Mouse (Mus musculus) heart, adult 11 months (tissue): ENCODE results near the gene Mtch1.
"Not testable (repeated sequence)": the region's sequence is repeated elsewhere in the genome, so short reads cannot be mapped to it uniquely, and the experiment has no call there.

Source experiments
- DNase-seq: peaks from one replicate; pipeline ENCODE4 v3.0.0; 2022

The Mtch1 gene

DNA sequence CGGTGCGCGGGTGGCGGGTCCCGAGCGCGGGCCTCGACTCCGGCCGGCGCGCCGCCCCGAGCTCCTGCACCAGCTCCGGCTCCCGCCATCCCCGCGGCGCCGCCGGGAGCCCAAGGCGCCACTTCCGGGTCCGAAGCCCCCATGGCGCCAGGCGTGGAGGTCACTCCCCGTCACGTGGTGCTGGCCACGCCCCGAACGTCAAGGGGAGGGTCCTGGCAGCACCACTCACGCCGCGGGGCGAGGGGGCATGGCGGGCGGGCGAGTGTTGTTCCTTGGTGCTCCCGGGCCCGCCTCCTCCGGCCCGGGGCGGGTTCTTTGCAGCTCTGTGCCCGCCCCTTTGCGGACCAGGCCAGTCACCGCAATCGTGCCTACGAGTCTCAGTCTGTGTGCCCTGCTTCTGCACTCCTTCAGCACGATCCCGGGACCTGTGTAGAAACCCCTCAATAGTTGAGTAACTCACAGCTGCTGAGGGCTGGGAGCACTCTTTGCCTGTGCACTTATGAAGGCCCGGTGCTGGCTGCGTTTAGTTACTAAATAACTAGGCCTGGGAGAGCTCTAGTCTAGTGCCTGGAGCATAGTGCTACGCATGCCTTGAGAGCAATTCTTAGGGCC, at the start of gene Mtch1:
Gene Mtch1, minus strand, starts transcription at position 290 of the 612 bp plus-strand sequence.
- peak; percentile 100 for DNase-seq

DNA sequence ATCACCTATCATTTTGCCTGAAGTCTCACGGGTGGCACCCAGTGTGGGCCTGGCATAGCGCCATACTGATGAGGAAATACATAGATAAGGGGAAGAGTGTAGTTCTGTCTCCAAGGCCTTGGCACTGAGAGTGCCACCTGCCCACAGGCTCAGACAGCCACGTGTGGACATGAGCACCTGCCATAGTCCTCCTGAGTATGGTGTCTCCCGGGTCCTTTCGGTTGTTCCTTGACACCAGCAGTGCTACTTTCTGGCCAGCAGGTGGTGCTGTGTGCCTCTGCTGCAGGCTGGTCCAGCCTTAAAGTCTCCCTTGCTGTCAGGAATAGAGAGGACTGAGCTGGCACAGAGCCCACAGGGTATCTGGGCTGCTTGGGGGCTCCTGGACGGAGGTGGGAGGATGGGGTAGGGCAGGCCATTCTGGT, 49.1 kb upstream of the Mtch1 start:
- peak; percentile 98 for DNase-seq

DNA sequence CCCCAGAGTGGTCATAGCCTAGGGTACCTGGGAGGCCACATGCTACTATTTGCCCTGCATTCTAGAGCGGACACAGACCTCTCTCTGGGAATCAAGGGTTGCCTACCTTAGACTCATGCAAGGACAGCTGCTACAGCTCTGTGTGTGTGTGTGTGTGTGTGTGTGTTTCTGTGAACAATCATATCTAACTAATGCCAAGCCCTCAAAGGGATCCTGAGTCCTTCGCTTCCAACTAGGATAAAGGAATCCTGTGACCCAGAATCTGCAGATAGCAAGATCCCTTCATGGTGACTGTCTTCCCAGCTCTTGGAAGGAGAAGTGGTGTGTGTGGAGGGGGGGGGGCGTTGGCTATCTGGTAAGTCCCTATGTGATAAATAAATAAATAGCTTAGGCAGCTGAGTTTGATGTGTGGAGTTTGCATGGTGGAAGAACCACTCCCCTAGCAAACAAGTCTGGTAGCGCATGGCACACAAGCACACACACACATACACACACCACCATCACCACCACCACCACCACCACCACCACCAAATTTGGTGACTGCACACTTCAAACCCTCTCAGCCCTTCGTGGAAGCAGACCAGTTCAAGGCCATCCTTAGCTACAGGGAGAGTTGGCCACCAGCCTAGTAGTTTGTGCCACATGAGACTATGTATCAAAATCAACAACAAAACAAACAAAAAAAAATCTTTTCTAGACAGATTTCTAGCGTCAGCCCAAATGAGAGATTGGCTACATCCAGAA, 48.5 kb upstream of the Mtch1 start:
- peak; percentile 91 for DNase-seq

DNA sequence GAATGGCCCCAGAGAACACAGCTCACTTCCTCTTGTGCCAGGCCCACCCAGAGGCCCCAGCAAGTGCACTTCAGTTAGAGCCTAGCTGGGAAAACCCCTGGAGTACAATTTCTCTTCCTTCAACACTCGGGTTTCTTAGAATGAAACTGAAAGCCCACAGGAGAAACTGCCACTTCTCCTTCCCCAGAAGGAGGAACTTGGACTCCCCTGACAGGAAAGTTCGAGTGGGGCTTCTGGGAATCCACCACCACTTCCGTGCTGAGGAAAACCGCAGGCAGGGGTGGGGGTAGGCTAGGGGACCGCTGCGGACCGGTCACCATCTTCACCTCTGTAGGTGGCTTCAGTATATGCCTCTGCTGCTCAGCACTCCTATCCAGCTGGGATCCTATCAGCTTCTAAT, 47.6 kb upstream of the Mtch1 start:
- DNase-seq: peak; percentile 98

DNA sequence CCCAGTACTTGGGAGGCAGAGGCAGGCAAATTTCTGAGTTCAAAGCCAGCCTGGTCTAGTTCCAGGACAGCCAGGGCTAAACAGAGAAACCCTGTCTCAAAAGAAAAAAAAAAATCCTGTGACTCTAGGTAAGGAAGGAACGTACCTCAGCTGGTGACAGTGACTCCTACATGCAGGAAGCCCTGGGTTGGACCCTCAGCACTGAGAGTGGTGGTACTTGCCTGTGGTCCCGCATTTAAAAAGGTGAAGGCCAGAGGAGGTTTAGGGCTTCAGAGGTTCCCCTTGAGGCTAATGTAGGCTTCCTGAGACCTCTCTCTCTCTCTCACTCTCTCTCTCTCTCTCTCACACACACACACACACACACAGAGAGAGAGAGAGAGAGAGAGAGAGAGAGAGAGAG, 47.0 kb upstream of the Mtch1 start:
- not testable (repeated sequence) for DNase-seq

DNA sequence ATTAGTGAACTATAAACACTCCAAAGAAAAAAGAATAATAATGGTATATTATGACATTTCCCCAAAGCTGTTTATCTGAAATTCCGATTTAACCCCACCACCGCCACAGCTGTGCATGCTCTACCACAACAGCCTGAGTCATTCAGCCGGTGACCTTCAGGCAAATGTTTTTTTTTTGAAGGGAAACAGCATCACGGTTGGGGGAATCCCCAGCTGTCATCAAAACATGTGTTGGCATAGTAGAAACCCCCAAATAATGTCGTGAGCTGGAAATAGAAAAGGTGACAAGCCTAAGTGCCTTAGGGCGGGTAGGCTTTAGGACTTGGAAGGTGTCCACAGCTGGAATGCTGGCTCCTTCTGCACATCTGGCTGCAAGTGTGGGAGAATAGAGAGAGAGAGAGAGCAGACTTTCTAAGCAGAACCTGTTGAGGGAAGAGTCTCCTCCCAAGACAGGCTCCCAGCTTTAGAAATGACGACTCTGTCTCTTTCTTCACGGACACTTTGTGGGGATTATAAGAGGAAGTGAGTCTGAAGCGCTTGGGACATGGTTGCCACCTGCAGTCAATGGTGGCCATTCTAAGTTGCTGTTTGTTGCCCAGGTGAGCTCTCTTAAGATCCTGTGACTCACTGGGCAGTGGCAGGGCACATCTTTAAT, 46.5 kb upstream of the Mtch1 start:
- DNase-seq: no peak

DNA sequence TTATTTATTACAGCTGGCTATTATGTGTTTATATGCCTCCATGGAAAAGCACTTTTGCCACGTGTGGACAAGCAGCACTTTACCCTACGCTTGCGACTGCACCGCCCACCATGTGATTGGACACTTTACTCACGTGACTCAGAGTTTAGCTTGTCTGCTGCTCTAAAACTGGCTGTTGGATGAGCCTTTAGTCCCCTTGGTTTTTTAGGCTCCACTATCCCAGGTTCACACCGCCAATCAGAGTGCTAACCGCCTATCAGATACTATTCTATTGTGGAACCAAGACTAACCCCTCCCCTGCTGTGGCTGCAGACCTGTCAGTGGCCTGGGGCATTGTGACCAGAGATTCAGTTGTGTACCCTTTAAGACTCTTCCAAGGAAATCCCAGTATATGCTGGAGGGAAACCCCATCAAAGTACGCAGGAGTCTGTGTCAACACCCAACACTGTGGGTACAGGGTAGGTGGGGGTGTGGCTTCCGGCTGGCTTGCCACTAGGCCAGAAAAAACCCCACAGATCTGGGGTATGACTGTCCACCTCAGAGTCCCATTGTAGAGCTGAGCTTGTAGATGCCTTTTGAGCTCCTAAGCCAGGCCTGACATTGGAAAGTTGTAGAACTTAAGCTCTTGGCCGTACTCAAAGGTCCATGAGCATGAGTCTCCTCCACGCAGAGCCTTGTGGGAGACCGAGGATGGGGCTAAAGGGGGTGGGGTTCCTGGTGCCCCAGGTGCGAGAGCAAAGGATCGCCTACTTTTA, 45.8 kb upstream of the Mtch1 start:
- DNase-seq: no peak

DNA sequence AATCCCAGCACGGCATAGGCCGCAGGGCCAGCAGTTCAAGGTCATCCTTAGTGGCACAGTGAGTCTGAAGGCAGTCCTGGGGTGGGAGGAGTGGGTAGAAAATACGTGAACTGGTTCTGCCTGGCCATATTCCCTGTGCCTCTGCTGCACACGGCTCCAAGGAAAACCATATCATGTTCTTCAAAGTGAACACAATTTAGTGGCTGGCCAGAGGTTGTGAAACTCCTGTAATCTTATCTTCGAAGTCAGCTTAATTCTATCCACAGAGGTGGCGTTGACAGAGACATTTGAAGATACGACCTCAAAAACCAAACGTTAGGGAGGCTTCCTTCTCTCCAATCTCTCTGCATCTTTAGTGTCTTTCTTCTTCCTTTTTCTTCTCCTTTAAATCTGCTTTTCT, 43.5 kb upstream of the Mtch1 start:
- DNase-seq: no peak

DNA sequence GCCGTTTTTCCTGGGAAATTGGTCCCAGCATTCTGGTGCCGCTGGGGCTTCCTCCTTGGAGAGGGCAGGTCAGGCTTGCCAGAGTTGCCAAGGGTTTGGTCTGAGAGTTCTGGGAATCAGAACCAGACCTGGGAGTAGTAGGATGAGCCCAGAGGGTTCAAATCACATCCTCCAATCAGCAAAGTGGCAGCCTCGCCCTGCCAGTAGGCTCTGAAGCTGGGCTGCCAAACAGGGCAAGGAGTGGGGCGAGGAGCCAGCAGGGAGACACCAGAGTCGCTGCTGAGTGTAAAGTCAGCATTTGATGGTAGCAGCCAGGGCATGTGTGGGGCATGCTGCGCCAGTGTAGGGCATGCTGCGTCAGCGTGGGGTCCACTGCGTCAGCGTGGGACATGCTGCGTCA, 41.2 kb upstream of the Mtch1 start:
- no peak for DNase-seq

DNA sequence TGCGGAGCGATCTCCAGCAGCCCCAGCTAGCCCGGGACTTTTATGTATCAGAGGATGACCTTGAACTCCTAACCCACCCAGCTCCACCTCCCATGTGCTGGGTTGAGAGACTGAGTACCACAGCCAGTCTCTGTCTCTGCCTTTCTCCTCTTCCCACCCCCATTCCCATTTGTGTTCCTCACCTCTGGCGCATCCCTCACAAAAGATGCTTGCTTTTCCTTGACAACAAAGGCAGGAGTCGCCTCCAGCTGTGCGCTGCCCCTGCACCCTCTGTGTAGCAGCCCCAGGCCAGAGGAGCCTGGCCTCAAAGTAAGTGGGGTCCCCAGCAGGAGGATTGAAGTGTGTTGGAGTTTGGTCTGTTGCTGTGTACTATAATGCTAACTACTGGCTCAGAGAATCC, 38.0 kb upstream of the Mtch1 start:
- no peak for DNase-seq

DNA sequence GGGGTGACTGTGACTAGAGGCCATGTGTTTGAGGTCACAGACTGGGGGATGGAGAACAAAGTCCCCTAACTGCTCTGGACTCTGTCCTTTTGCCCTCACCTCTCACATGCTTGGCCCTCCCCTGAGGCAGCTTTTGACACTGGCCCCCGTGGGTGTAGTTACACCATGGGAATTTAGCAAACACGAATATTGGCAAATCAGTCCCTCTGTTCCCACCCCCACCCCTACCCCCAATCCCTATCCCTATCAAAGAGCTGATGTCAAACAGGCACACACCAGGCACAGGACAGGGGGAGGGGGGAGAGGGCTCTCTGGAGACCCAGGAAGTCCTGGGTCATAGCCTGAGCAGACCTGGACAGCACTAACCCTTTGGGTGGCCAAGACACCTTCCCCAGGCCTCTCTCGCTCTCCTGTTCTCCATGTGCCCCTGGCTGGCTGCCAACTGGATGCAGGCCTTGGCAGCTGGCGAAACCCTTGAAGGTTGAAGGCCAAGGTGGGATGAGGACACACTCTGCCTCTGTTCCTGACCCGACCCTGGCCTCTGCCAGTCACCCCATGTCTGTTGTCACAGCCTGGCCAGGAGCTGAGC, 37.2 kb upstream of the Mtch1 start:
- peak; percentile 96 for DNase-seq

DNA sequence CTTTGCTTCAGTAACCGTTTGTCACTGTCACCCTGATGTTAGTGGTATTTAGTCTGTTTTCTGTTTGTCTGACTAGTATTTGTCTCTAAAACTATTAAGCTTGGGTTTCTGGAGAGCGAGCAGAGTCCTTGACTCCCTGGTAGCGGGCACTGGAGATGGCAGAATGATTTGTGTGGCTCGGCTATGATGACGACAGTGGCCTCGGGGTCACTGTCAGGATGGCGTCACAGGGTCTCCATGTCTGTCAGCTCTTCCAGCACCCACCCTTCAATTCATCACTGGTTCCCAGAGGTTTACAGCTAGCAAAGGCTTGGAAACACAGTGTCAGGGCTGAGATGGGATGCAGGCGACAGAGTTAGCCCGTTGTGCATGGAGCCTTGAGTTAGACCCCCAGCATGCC, 36.2 kb upstream of the Mtch1 start:
- no peak for DNase-seq

DNA sequence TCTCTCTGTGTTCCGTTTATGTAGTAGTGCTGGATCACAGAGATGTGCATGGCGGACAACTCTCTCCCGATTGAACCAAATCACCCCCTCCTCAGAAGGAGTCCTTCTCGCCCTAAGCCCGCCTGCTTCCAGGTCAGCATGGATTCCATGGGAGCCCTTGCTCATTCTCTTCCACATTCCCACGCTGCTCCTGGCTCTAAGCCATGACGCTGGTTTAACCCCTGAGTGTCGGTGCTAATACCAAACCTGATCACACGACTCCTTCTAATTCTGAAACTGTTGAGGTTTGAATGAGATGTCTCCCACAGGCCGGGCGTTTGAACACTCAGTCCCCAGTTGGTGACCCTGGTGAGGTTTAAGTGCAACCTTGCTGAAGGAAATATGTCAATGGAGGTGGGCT, 34.7 kb upstream of the Mtch1 start:
- DNase-seq: no peak

DNA sequence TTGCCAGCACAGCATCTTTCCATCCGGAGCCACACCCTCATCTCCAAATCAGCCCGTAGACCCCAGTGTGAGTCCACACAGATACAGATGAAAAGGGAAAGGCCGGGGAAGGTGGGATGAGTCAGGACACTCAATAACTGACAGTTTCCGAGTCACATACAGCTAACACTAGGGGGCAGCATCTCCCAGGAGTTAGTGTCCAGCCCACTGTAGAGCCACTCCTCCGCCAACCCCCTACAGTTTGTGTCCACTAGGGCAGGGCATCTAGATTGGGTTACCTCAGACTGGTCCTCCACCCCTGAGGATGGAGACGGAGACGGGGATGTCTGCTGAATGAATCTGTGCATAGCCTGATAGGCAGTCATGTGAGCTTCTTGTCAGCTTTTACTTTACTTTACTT, 33.7 kb upstream of the Mtch1 start:
- DNase-seq: peak; percentile 97

DNA sequence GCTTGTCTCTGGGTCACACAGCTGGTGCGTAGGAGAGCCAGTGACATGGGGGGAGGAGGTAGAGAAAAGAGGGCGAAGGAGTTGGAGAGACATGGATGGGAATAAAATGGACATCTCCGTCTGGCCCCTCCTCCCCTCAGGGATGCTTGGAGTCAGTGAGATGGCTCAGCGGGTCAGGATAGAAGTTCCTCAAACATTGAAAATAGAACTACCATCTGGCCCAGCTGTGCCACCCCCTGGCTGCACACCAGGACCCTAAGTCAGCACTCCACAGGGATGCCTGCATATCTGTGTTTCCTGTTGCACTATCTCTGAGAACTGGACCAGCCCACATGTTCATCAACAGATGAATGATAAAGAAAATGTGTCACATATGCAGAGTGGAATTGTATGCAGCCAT, 32.5 kb upstream of the Mtch1 start:
- DNase-seq: peak; percentile 96

DNA sequence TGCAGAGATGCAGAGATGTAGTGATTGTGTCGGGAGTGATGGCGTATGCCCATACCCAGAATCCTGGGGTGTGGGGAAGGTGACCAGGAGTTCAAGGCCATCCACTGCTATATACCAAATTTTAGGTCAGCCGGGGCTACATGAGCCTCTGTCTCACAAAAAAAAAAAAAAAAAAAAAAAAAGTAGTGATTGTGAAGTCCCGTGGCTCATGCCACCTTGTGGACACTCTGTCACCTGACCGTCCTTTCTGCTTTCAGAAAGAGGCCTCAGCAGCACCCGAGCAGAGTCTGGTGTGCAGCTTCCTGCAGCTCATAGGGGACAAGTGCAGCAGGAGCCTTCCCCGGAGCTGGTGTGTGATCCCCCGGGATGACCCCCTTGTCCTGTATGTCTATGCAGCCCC, 30.3 kb upstream of the Mtch1 start:
- DNase-seq: no peak

DNA sequence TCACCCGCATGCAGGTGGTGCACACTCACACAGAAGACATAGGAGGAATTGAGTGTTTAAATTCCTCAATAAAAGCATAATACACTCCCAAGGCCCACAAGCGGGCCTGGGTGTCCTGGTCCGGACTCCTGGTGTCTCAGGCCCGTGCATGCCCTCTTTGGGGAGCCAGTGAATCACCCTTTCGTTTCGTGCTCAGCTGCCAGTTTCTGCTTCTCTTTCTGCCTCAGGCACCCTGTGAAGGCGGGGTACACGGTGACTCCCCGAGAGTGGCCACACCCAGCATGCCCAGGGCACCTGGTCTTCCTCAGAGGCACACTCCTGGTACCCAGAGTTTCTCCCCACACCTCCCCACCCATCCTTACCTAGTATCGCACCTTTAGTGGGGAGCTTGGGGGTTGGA, 28.1 kb upstream of the Mtch1 start:
- no peak for DNase-seq

DNA sequence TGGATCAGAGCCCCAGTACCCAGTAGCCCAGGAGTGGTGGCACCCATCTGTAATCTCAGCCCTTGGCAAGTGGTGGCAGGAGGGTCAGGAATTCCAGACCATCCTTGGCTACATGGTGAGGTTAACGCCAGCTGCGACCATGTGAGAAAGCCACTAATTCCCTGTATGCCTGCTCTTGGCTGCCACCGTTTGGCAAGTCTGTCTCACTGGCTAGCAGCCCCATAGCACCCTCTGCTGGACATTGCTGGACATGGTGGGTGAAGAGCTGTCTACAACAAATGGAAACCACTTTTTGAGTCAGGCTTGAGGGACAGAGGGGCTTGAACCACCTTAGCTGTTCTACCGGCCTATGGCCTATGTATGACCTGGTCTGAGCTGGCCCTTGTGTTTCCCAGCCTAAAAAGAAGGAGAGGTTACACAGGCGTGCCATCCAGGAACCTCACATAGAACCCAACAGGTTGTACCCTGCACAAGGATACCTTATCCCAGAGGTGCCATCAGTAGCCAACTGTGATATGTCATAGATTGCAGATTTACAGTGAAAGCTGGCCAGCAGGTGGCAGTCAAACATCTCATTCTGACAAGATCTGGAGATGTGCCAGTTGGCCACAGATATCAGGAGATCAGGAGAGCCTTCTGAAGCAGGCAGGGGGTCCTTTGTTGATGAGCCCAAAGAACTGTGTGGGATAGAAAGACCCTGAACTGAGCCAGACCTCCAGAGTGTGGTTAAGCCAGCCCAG, 23.4 kb upstream of the Mtch1 start:
- peak; percentile 98 for DNase-seq

DNA sequence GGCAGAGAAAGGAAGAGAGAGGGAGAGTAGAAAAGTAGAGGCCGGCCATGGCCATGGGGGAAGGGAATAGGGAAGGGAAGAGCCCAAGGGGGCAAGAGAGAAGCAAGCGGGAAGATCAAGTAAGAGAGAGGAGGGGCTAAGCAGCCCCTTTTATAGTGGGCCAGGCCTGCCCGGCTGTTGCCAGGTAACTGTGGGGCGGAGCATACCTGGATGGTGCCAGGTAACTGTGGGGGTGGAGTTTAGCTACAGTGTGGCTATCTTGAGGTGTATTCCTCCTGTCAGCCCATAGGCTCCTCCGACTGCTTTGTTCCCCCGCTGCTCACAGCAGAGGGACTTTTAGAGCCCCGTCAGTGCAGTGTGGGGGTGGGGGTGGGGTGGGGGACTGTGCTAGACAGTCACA, 21.0 kb upstream of the Mtch1 start:
- DNase-seq: no peak

DNA sequence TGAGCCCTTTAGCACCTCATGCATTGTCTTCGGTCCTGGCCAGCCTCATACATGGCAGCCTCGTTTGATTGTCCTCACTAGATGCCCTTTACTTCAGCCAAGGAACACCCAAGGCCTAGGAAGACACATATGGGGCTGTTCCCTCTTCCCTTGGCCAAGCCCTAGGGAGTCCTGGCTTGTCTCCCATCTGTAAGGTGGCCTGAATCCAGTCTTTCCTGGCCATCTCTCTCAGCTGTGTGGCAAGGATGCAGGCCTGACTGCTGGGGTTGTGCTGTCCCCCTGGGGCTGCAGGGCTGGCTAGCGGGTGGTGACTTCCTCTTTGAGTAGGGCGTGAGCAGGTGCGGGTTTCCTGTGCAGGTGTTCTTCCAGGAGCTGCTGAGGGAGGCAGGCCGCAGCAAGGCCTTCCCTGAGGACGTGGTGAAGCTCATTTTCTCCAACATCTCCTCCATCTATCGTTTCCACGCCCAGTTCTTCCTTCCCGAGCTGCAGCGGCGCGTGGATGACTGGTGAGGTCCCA, 17.4 kb upstream of the Mtch1 start:
- no peak for DNase-seq

DNA sequence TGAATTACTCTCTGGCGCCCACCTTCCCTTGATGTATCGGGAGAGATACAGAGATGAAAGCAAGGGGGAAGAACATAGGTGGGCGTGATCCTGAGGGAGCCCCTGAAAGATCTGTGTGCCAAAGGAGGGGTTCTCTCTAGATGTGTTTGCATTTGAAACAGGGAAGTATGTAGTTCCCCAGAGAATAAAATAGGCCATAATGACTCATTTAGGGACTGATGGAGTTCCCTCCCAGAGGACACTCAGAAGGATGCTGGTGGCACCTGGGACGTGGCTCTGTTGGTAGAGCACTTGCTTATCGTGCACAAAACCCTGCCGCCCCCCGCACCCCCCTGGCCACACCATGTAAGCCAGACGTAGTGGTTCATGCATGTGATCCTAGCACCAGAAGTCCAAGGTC, 15.4 kb upstream of the Mtch1 start:
- no peak for DNase-seq

DNA sequence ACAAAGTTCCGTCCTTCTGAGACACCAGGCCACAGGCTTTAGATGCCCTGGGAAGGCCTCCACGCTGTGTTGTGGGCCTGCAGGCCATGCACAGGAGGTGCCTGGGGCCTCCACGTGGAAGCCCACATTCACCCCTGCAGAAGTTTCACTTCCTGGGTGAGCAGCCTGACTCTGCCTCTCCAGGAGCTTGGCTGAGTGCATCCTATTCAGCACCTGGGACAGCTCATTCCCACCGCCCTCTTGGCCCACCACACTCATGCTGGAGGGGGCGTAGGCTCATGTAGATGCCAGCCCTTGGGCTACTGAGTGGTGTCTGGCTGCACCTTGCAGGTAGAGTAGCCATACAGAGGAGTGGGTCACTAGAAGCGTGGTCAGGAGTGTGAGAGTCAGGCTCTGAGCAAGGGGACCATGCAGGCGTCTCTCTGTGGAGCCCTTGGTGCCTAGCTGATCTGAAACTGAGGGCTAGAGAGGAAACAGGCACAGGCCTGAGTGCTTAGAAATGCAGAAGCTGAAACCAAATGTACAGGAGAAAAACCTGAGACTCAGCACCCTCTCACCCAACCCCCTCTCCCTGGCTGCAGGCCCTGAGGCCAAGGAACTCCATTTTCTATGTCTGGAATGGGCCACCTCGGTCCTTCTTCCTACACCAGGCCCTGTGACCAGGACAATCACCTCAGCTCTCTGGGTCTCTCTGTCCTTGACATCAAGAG, 14.4 kb upstream of the Mtch1 start:
- DNase-seq: peak; percentile 95
